Mouse (Mus musculus): ENCODE measurements around the gene Clns1a.

- TF ChIP-seq POLR2A (IDR thresholded peaks at IDR 0.05; ENCODE audit: low read depth, low read length) (no peak), CTCF (conservative IDR thresholded peaks at IDR 0.05 in 1 of 2, IDR thresholded peaks at IDR 0.05 in 1 of 2; ENCODE audit: low read depth in 2 of 2, low read length in 2 of 2) (no peak), ZMIZ1 (IDR thresholded peaks at IDR 0.05; ENCODE audit: low read depth, low read length) (no peak), MAFK (IDR thresholded peaks at IDR 0.05; ENCODE audit: insufficient replicate concordance, low read length) (no peak), ZC3H11A (IDR thresholded peaks at IDR 0.05; ENCODE audit: low read depth, low read length) (no peak), CHD2 (IDR thresholded peaks at IDR 0.05; ENCODE audit: low read length) (no peak), USF1 (IDR thresholded peaks at IDR 0.05; ENCODE audit: low read depth, low read length) (no peak), JUND (conservative IDR thresholded peaks at IDR 0.05; ENCODE audit: low read depth, low read length) (no peak), EP300 (IDR thresholded peaks at IDR 0.05; ENCODE audit: low read length) (no peak), HCFC1 (IDR thresholded peaks at IDR 0.05; ENCODE audit: low read depth, low read length) (no peak), RAD21 (IDR thresholded peaks at IDR 0.05; ENCODE audit: low read depth, low read length) (no peak), GABPA (IDR thresholded peaks at IDR 0.05; ENCODE audit: insufficient replicate concordance, low read depth, low read length) (no peak)
Measured at GRCm38 (mm10) chr7:97687831-97688230, 8.6 kb upstream of the Clns1a start.

Measured in CH12.LX (cell line).